Mouse (Mus musculus) MEL (cell line): ENCODE data around the gene Kcnj4. TPM values are rescaled to one million over a fixed set of nuclear protein-coding genes. Genes with fewer than 3 reads are reported as not detected.

Source experiments
- polyA plus RNA-seq, 2 experiments: library from polyadenylated mRNA; stranded (reverse) in 1 of 2; unstranded in 1 of 2; fragments of >175 nt in 1 of 2; fragments of >200 nt in 1 of 2; gene quantifications; 2 replicates each; pipeline versions ENCODE4 v1.2.1 to v1.2.4; 2012; ENCODE audit warnings: low replicate concordance in 2 of 2, low read depth in 1 of 2; ENCODE audit not compliant: insufficient read length in 2 of 2, insufficient read depth in 1 of 2, missing spikeins in 1 of 2
- total RNA-seq: library from RNA; depleted of rRNA; stranded (reverse); fragments of 300-350 nt; gene quantifications from 2 replicates; pipeline ENCODE4 v1.2.3, GENCODE M21; 2012; rRNA removed

Kcnj4 gene
- total and polyA plus RNA-seq, 3 experiments, result 0.07 TPM; not detected in 2

Other genes starting within 250 kb of the Kcnj4 start
- 1.1 TPM in 1 of 2 replicates, not detected in the other for gene Baiap2l2, start 219.7 kb downstream of the Kcnj4 start, total RNA-seq
- gene Baiap2l2, start 219.7 kb downstream of the Kcnj4 start, polyA plus RNA-seq, result under 1 TPM in 1 of 2 experiments, not detected in 1; 0.60 TPM
- 11.8 and 12.0 TPM in 2 replicates for gene Pla2g6, start 176.9 kb downstream of the Kcnj4 start, total RNA-seq
- 10 to 100 TPM in 1 of 2 experiments, not detected in 1; 24.7 TPM for gene Pla2g6, start 176.9 kb downstream of the Kcnj4 start, polyA plus RNA-seq
- 3.3 TPM in 2 replicates for gene Maff, start 158.6 kb downstream of the Kcnj4 start, total RNA-seq
- gene Maff, start 158.6 kb downstream of the Kcnj4 start, polyA plus RNA-seq, result 1 to 10 TPM in 1 of 2 experiments, not detected in 1; 5.8 TPM
- gene Tmem184b, start 101.7 kb downstream of the Kcnj4 start, total RNA-seq, result 7.2 and 7.5 TPM in 2 replicates
- gene Tmem184b, start 101.7 kb downstream of the Kcnj4 start, polyA plus RNA-seq, result 10 to 100 TPM in 1 of 2 experiments, not detected in 1; 28.4 TPM
- gene Csnk1e, start 49.7 kb downstream of the Kcnj4 start, total RNA-seq, result 28.5 and 33.3 TPM in 2 replicates
- gene Csnk1e, start 49.7 kb downstream of the Kcnj4 start, polyA plus RNA-seq, result 10 to 100 TPM in 1 of 2 experiments, not detected in 1; 58.1 TPM
- 12.6 and 14.5 TPM in 2 replicates for gene Kdelr3, start 11.2 kb upstream of the Kcnj4 start, total RNA-seq
- gene Kdelr3, start 11.2 kb upstream of the Kcnj4 start, polyA plus RNA-seq, result 10 to 100 TPM in 1 of 2 experiments, not detected in 1; 32.2 TPM
- gene Ddx17, start 41.5 kb upstream of the Kcnj4 start, total RNA-seq, result 100 and 115 TPM in 2 replicates
- 100 to 1,000 TPM in 1 of 2 experiments, 10 to 100 TPM in 1; 85.4 to 148 TPM for gene Ddx17, start 41.5 kb upstream of the Kcnj4 start, polyA plus RNA-seq
- gene Dmc1, start 99.9 kb upstream of the Kcnj4 start, total RNA-seq, result not detected in 2 replicates
- not detected for gene Dmc1, start 99.9 kb upstream of the Kcnj4 start, polyA plus RNA-seq
- 0.35 and 0.39 TPM in 2 replicates for gene Fam227a, start 153.7 kb upstream of the Kcnj4 start, total RNA-seq
- gene Fam227a, start 153.7 kb upstream of the Kcnj4 start, polyA plus RNA-seq, result under 1 TPM in 1 of 2 experiments, not detected in 1; 0.60 TPM
- 29.6 and 34.3 TPM in 2 replicates for gene Cby1, start 154.0 kb upstream of the Kcnj4 start, total RNA-seq
- gene Cby1, start 154.0 kb upstream of the Kcnj4 start, polyA plus RNA-seq, result 10 to 100 TPM in 1 of 2 experiments, not detected in 1; 56.2 TPM
- gene Tomm22, start 165.6 kb upstream of the Kcnj4 start, total RNA-seq, result 161 and 174 TPM in 2 replicates
- gene Tomm22, start 165.6 kb upstream of the Kcnj4 start, polyA plus RNA-seq, result 100 to 1,000 TPM; 281 to 829 TPM
- 37.8 and 47.2 TPM in 2 replicates for gene Josd1, start 182.7 kb upstream of the Kcnj4 start, total RNA-seq
- 10 to 100 TPM in 1 of 2 experiments, not detected in 1; 46.5 TPM for gene Josd1, start 182.7 kb upstream of the Kcnj4 start, polyA plus RNA-seq
- 41.9 and 50.3 TPM in 2 replicates for gene Gtpbp1, start 185.6 kb upstream of the Kcnj4 start, total RNA-seq
- gene Gtpbp1, start 185.6 kb upstream of the Kcnj4 start, polyA plus RNA-seq, result 10 to 100 TPM in 1 of 2 experiments, not detected in 1; 92.2 TPM
- 4.3 and 5.2 TPM in 2 replicates for gene Sun2, start 237.3 kb upstream of the Kcnj4 start, total RNA-seq
- gene Sun2, start 237.3 kb upstream of the Kcnj4 start, polyA plus RNA-seq, result 10 to 100 TPM in 1 of 2 experiments, not detected in 1; 10.6 TPM